Mouse (Mus musculus): Measurements from ENCODE around the gene A4galt.

GRCm38 (mm10) chr15:83284828-83285227 lies 33.3 kb upstream of the A4galt start:
- no peak for TF ChIP-seq HCFC1 (IDR thresholded peaks at IDR 0.05; ENCODE audit: borderline replicate concordance, insufficient read depth, low read length)
- no peak for TF ChIP-seq ZNF384 (IDR thresholded peaks at IDR 0.05; ENCODE audit: low read depth, low read length)

Data from ES-E14 (cell line).